Mouse (Mus musculus) adrenal gland, postnatal 14 days (tissue): ENCODE data around the gene Acin1. TPM values are rescaled to one million over a fixed set of nuclear protein-coding genes. Genes with fewer than 3 reads are reported as not detected.

ENCODE experiments used
- DNase-seq: peaks from one replicate; pipeline ENCODE4 v3.0.0; 2021; ENCODE audit warnings: mixed read lengths
- microRNA-seq, 2 experiments: library from miRNA; unstranded; fragments of <30 nt; microRNA quantifications; one replicate each; pipeline ENCODE4 v1.2.0; 2021
- total RNA-seq: library from RNA; stranded (reverse); gene quantifications from 2 replicates; pipeline ENCODE4 v1.2.3, GENCODE M21; 2021

Gene Acin1
- total RNA-seq, 1 experiment from 2014 or later, result 168 TPM

DNA sequence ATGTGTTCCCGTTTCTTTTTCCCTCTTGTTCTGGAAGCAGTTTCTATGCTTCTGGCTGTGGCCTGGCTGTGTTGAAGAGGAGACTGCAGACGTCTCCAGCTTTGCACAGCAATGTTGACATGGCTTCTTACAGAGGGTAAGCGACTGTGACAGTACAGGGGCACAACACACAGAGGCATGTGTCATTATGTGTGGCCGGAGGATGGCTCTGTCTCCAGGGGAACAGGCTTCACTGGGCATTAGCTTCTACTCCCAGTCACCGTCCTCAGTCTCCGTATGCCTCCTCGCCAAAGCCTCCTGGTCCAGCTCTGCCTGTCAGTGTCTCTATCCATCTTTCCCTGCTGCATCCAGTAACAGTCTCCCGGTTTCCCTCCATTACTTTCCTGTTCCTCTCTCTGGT is 79.5 kb downstream of the Acin1 start:
- DNase-seq, result no peak

DNA sequence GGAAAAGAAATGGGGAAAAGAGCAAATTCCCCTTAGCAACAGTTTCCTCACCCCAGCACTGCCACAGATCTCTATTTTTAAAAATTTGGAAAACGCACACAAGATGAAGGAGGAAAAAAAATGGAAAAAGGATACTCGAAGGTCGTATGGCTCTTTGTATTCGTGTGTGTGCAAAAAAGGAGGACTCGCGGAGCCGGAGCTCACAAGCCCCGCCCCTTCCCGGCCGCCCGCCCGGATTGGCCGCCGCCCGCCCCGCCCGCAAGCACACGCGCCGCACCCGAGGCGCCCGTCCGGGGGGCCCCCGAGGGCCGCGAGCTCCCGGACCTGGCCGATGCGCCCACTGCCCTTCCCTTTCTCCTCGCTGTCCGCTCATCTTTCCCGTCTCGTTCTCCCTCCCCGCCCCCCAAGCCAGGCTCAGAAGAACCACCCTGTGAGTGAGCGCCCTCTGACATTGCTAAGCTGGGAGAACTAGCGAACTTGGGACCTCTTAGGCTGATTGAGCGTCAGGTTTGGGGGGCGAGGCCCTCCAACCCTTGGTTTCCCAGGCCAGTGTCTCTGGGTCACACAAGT is 80.9 kb downstream of the Acin1 start, which contains the start of gene 4931414P19Rik:
TSS of gene 4931414P19Rik (minus strand) at position 242 of the 570 bp plus-strand sequence.
- peak; percentile 92 for DNase-seq

DNA sequence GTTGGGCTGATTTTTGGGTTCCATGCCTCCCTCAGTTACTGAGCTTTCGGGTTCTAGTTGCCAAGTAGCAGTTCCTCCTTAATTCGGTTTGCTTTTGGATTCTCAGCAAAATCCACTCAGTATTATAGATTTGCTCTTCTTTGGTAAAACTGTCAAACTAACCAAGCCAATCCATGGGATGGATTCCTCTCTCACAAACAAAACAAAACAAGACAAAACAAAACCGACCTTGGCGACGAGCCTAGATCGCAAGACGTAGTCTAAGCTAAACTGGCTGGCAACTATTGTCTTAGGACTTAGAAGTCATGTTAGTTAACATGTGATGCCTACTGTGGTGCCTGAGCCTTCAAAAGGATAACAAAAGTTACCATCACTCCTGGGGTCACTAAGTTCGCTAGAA is 83.0 kb downstream of the Acin1 start:
- DNase-seq, result no peak

DNA sequence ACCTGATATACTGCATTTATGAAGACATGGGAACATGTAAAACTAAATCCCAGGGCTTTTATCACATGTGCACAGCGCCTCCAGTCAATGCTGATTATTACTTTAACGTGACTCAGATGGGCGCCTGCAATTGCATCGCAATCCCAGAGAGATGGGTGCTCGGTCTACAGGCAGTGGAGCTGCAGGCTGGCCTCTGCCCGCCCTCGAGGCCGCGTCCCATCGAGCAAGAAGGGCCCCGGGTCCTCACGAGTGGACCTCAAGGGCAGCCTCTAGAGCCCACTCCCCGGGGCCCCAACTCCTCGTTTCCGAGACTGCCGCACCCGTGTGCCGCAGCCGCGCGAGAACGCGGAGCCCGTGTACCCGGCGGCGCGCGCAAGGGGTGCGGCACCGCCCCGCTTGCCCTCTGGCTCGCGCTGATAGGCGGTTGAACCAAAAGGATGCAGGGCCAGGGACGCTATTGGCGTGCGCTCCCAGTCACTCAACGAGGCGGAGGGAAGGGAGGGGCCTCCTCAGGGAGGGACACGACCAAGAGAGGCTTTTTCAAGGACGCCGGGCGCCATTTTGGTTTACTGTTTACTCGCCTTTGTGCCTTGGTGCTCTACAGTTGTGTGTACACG is 83.6 kb downstream of the Acin1 start:
- DNase-seq, result peak; percentile 98

DNA sequence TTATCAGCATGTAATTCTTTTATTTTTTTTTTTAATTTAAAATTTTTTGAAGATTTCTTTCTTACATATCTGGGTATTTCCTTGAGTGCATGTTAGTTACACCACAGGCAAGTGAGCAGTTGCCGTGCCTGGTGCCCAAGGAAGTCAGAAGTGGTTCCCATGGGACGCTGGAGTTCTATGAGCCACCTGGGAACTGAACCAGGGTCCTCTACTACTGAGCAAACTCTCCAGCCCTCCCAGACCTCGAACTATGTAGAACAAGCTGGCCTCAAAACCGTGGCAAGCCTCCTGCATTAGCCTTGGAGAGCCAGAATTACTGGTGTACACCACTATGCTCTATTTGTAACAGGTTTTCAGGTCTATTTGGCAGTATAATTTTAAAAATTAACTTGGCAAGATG is 84.1 kb downstream of the Acin1 start:
- DNase-seq, result no peak

DNA sequence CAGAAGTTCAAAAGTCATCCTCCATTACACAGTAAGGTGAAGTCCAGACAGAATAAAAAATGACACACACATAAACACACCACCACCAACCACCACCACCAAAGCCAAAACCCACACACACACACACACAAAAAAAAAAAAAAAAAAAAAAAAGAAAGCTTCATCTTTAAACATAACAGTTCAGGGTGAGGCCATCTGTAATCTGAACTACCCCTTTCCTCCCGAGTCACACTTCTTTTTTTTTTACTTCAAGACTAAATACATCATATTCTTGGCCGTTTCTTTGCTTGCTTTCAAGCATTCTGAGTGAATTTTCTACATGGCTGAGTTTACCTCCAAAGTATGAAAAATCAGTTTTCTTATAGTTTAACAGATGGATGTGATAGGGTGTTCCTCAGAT is 85.1 kb downstream of the Acin1 start:
- DNase-seq, result no peak

DNA sequence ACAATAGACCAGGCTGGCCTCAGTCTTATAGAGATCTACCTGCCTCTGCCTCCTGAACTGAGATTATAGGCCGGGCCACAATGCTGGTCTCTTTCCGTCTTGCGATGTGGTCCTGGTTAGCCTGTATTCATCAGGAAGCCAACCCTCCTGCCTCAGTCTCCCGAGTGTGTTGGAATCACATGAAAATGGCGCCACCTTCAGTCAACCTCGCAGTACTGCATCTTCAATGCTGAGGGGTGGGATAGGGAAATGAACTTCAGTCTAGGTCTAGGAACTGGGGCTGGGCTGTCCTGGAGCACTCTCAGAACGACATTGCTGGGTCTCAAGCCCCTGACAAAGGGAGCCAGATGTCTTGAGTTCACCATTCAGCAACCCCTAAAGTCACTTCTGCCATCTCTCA is 89.6 kb downstream of the Acin1 start:
- DNase-seq, result no peak

DNA sequence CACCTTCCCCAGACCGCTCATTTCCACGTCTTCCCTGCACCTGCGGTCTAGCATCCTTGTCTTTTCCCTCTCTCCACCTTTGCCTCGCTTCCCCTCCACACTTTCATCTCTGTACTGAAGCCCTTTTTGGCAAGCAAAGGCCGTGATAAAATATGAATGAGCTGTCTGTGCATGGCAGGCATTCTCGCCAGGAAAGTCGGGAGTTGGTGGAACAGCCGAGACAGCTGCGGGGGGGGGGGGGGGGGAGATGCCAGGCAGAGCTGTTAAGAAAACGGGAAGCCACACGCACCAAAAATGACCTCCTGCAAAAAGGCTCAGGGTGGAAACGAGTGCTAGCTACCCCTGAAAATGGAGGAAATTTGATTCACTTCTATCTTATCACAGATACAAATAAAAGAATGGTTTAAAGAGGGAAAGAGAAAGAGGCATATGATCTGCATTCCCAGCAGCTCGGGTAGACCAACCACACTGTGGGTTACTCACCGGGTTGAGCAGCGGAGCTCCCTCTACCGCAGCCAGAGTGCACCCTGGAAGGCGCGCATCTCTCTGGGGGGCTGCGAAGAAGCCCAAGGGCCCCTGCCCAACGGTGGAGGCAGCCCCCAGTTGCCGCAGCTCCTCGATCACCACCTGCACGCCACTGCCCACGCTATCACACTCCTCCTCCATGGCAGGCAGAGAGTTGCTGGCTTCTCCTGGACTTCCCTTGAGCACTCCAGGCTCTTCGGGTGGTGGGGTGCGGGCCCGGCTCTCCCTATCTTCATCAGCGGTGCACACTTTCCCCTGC is 91.9 kb downstream of the Acin1 start:
- no peak for DNase-seq

DNA sequence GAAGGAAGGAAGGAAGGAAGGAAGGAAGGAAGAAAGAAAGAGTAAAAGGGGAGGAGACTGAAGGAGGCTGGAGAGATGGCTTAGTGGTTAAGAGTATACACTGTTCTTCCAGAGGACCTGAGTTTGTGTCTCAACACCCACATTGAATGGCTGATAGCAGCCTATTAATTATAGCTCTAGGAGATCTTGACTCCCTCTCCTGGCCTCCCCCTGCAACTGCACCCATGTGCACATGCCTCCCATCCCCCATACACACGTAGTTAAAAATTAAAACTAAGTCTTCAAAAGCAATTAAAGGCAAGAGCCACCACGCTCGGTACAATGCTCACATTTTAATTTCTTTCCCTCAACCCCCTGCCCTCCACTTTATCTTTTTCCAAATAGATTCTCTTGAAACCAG is 92.7 kb downstream of the Acin1 start:
- DNase-seq, result no peak

DNA sequence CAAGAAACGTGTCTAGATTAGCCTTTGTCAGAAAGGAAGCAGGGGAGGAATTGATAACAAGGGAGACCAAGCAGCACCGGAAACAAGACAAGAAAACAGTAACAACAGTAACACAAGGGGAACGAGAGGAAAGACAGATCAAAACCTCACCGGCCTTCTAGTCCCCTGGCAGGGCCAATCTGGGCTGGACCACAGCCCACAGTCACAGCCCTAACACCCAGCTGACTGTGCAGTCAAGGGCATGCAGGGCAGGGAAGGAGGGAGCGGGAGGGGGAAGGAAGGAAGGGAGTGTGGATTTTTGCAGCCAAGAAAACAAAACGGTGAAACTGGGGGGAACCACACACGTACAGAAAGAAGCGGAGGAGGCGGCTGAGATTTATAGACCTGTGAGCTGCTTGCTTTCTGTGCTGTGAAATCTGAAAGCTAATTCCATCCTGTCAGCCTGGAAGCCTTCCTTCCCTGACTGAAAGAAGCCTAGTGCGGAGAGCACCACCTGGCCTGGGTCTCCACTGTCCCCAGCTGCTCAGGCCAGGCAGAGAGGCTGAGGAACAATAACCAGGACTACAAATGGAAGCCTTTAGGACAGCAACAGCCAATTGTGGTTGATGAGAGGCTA is 94.3 kb downstream of the Acin1 start:
- peak; percentile 85 for DNase-seq

Small RNA genes within 50 kb of the gene (microRNA-seq; reads per million reads assigned to microRNA genes)
- 0 reads per million in 2 experiments for gene Mir686
- gene Mir6948, result 0 reads per million in 2 experiments

Other genes starting within 250 kb of the Acin1 start
- 92.0 and 92.5 TPM in 2 replicates for gene Lrp10, start 222.8 kb downstream of the Acin1 start, total RNA-seq
- 0.75 and 0.93 TPM in 2 replicates for gene Rem2, start 210.8 kb downstream of the Acin1 start, total RNA-seq
- 42.4 and 49.8 TPM in 2 replicates for gene Prmt5, start 169.4 kb downstream of the Acin1 start, total RNA-seq
- gene Haus4, start 132.3 kb downstream of the Acin1 start, total RNA-seq, result 27.6 and 29.3 TPM in 2 replicates
- gene Ajuba, start 109.4 kb downstream of the Acin1 start, total RNA-seq, result 18.2 and 23.3 TPM in 2 replicates
- 5.4 and 6.2 TPM in 2 replicates for gene 4931414P19Rik, start 80.9 kb downstream of the Acin1 start, total RNA-seq
- gene Psmb5, start 68.9 kb downstream of the Acin1 start, total RNA-seq, result 248 and 259 TPM in 2 replicates
- not detected in 2 replicates for gene Psmb11, start 65.5 kb downstream of the Acin1 start, total RNA-seq
- not detected in 2 replicates for gene Gm17606, start 46.0 kb downstream of the Acin1 start, total RNA-seq
- 1.7 and 2.2 TPM in 2 replicates for gene Cdh24, start 45.6 kb downstream of the Acin1 start, total RNA-seq
- gene 1700123O20Rik, start 715 bp downstream of the Acin1 start, total RNA-seq, result 33.7 and 41.0 TPM in 2 replicates
- not detected in 2 replicates for gene Gm29776, start 11.9 kb upstream of the Acin1 start, total RNA-seq
- gene Cebpe, start 25.2 kb upstream of the Acin1 start, total RNA-seq, result not detected in 2 replicates
- 46.1 and 51.5 TPM in 2 replicates for gene Slc7a8, start 95.0 kb upstream of the Acin1 start, total RNA-seq
- 0.38 TPM in 1 of 2 replicates, not detected in the other for gene Rnf212b, start 127.2 kb upstream of the Acin1 start, total RNA-seq
- gene Homez, start 184.0 kb upstream of the Acin1 start, total RNA-seq, result 9.6 and 10.9 TPM in 2 replicates
- gene Ppp1r3e, start 190.6 kb upstream of the Acin1 start, total RNA-seq, result 14.0 and 15.9 TPM in 2 replicates
- 43.5 and 51.9 TPM in 2 replicates for gene Bcl2l2, start 196.4 kb upstream of the Acin1 start, total RNA-seq
- 1.7 and 7.0 TPM in 2 replicates for gene Gm20521, start 196.5 kb upstream of the Acin1 start, total RNA-seq
- 154 and 191 TPM in 2 replicates for gene Pabpn1, start 205.6 kb upstream of the Acin1 start, total RNA-seq
- 30.7 and 32.9 TPM in 2 replicates for gene Slc22a17, start 226.2 kb upstream of the Acin1 start, total RNA-seq
- 3.1 and 6.2 TPM in 2 replicates for gene Efs, start 239.2 kb upstream of the Acin1 start, total RNA-seq
- not detected in 2 replicates for gene Il25, start 245.8 kb upstream of the Acin1 start, total RNA-seq
- 1.6 and 1.9 TPM in 2 replicates for gene Cmtm5, start 249.3 kb upstream of the Acin1 start, total RNA-seq